Mouse (Mus musculus) heart, adult 2 months (tissue): Measurements from ENCODE around the gene Ccl28.

Source experiments
- CTCF ChIP-seq: fragments of 200-600 bp; IDR thresholded peaks from 2 replicates; pipeline ENCODE4 v1.8.1; 2022; ENCODE audit warnings: antibody characterized with exemption, mild to moderate bottlenecking, moderate library complexity
- EP300 ChIP-seq: fragments of 200-500 bp; IDR thresholded peaks from 2 replicates; pipeline ENCODE4 v1.6.1; 2011; ENCODE audit warnings: low read depth, low read length, control low read depth; ENCODE audit not compliant: insufficient read depth
- POLR2A ChIP-seq: fragments of 200-500 bp; IDR thresholded peaks from 2 replicates; pipeline ENCODE4 v1.6.1; 2011; ENCODE audit warnings: mild to moderate bottlenecking, low read depth, low read length, control low read depth; ENCODE audit not compliant: insufficient read depth

- TF ChIP-seq POLR2A (peak; percentile 24; the same call in 1 of the 2 replicates), CTCF (no peak), EP300 (no peak)
Measured at GRCm38 (mm10) chr13:119631482-119632155, 8.0 kb downstream of the Ccl28 start.
